Mouse (Mus musculus) kidney, postnatal 0 days (tissue): ENCODE measurements around the gene Myo5c. TPM values are rescaled to one million over a fixed set of nuclear protein-coding genes. Genes with fewer than 3 reads are reported as not detected.

Experiments used
- ATAC-seq: fragments of 200-750 bp; cut with Nextera tagmentation; replicated peaks from 2 replicates; pipeline ENCODE4 v1.8.0; 2017; ENCODE audit warnings: low read depth, moderate number of reproducible peaks, moderate TSS enrichment, moderate library complexity; ENCODE audit not compliant: low FRiP score
- DNase-seq: peaks from one replicate; pipeline ENCODE4 v3.0.0-alpha.2; 2016; ENCODE audit warnings: low spot score
- H3K27ac ChIP-seq: fragments of 300-500 bp; sonication (generic); 2 replicates; pipeline ENCODE4 v1.5.1; 2014; ENCODE audit warnings: mild to moderate bottlenecking
- H3K27me3 ChIP-seq: fragments of 300-500 bp; sonication (generic); 2 replicates; pipeline ENCODE4 v1.6.1; 2014; ENCODE audit warnings: low read length, mixed read lengths; ENCODE audit not compliant: insufficient read depth
- H3K36me3 ChIP-seq: fragments of 300-500 bp; sonication (generic); 2 replicates; pipeline ENCODE4 v1.6.1; 2014; ENCODE audit warnings: low read length, mixed read lengths; ENCODE audit not compliant: insufficient read depth
- H3K4me1 ChIP-seq: fragments of 300-500 bp; sonication (generic); replicated peaks from 2 replicates; pipeline ENCODE4 v1.6.1; 2014; ENCODE audit warnings: antibody characterized with exemption, low read length, mixed read lengths; ENCODE audit not compliant: insufficient read depth
- H3K4me2 ChIP-seq: fragments of 300-500 bp; sonication (generic); 2 replicates; pipeline ENCODE4 v1.6.1; 2014; ENCODE audit warnings: mild to moderate bottlenecking, low read length, moderate library complexity, mixed read lengths
- H3K4me3 ChIP-seq: fragments of 300-500 bp; sonication (generic); replicated peaks from 2 replicates; pipeline ENCODE4 v1.5.1; 2014; ENCODE audit warnings: low read depth, low read length
- H3K9ac ChIP-seq: fragments of 300-500 bp; sonication (generic); 2 replicates; pipeline ENCODE4 v1.6.1; 2014; ENCODE audit warnings: low read depth, low read length
- H3K9me3 ChIP-seq: fragments of 300-500 bp; sonication (generic); replicated peaks from 2 replicates; pipeline ENCODE4 v1.6.1; 2016; ENCODE audit warnings: low read length, inconsistent platforms, mixed read lengths
- CTCF ChIP-seq: IDR thresholded peaks from 2 replicates; pipeline ENCODE4 v1.5.1; 2016; ENCODE audit warnings: antibody characterized with exemption, low read depth, mild to moderate bottlenecking, moderate library complexity
- WGBS: fragments of 180-500 bp; shearing (Covaris S2); extraction: QIAGEN DNeasy Blood & Tissue Kit; methylation state at CpG from one replicate; pipeline ENCODE4 v1.1.7; 2014; 5-methylcytosine and 5-hydroxymethylcytosine counted together
- polyA plus RNA-seq: library from polyadenylated mRNA; unstranded; fragments of >200 nt; fragmentation: Nextera tagmentation; extraction: Ambion mirVana; gene quantifications from 2 replicates; pipeline ENCODE4 v1.2.1, GENCODE M21; 2015

Myo5c gene
- polyA plus RNA-seq, 1 experiment from 2014 or later, result 2.4 TPM

- no peaks in the 10 kb centered on the region for H3K4me1 ChIP-seq
- TF ChIP-seq CTCF, result no peak
- H3K4me3 ChIP-seq, result no peak overlapping the region
- DNase-seq (no peak), ATAC-seq (no peak)
- H3K9ac ChIP-seq, result no peak overlapping the region
- H3K9me3 ChIP-seq, result no peaks in the 10 kb centered on the region
- WGBS, result 85% methylated on average over 8 of the region's 8 CpGs
- no peaks in the 10 kb centered on the region for H3K27me3 ChIP-seq
- no peak overlapping the region for H3K4me2 ChIP-seq
- no peak overlapping the region for H3K27ac ChIP-seq
- no peaks in the 10 kb centered on the region for H3K36me3 ChIP-seq
These were observed 39.7 kb downstream of the Myo5c start for GRCm38 (mm10) chr9:75271539-75271938.

GRCm38 (mm10) chr9:75273646-75274045 is 41.8 kb downstream of the Myo5c start:
- 54% methylated on average over 6 of the region's 6 CpGs for WGBS
- no peak overlapping the region for H3K4me2 ChIP-seq
- H3K27ac ChIP-seq, result no peak overlapping the region
- no peaks in the 10 kb centered on the region for H3K27me3 ChIP-seq
- ATAC-seq, result no peak
- no peak overlapping the region for H3K9ac ChIP-seq
- H3K9me3 ChIP-seq, result no peaks in the 10 kb centered on the region
- TF ChIP-seq CTCF, result no peak
- H3K36me3 ChIP-seq, result no peaks in the 10 kb centered on the region
- DNase-seq, result no peak
- H3K4me3 ChIP-seq, result no peak overlapping the region
- no peaks in the 10 kb centered on the region for H3K4me1 ChIP-seq

GRCm38 (mm10) chr9:75274486-75274885 is 42.7 kb downstream of the Myo5c start:
- Histone ChIP-seq H3K4me1 (no peaks in the 10 kb centered on the region), H3K4me3 (no peak overlapping the region), H3K27ac (no peak overlapping the region), H3K36me3 (no peaks in the 10 kb centered on the region), H3K9me3 (no peaks in the 10 kb centered on the region), H3K27me3 (no peaks in the 10 kb centered on the region), H3K9ac (no peak overlapping the region), H3K4me2 (no peak overlapping the region)
- 95% methylated on average over 5 of the region's 5 CpGs for WGBS
- no peak for TF ChIP-seq CTCF
- DNase-seq (no peak), ATAC-seq (no peak)

- Histone ChIP-seq H3K27me3 (no peaks in the 10 kb centered on the region), H3K4me1 (no peaks in the 10 kb centered on the region), H3K9ac (no peak overlapping the region), H3K27ac (no peak overlapping the region), H3K9me3 (no peaks in the 10 kb centered on the region), H3K4me3 (no peak overlapping the region), H3K4me2 (no peak overlapping the region), H3K36me3 (no peaks in the 10 kb centered on the region)
- DNase-seq (no peak), ATAC-seq (no peak)
- TF ChIP-seq CTCF, result 0 out of 2 replicates have a peak, but pooled peaks have one; percentile 3
- WGBS, result 95% methylated on average over 9 of the region's 9 CpGs
These were observed 43.2 kb downstream of the Myo5c start for GRCm38 (mm10) chr9:75275051-75275450.

- 55% methylated on average over 5 of the region's 5 CpGs for WGBS
- no peak overlapping the region for H3K4me2 ChIP-seq
- ATAC-seq (no peak), DNase-seq (peak; percentile 42)
- no peak overlapping the region for H3K4me3 ChIP-seq
- peak; percentile 74 for TF ChIP-seq CTCF
- no peaks in the 10 kb centered on the region for H3K4me1 ChIP-seq
- no peak overlapping the region for H3K9ac ChIP-seq
- H3K27ac ChIP-seq, result no peak overlapping the region
- H3K27me3 ChIP-seq, result no peaks in the 10 kb centered on the region
- no peaks in the 10 kb centered on the region for H3K9me3 ChIP-seq
- H3K36me3 ChIP-seq, result no peaks in the 10 kb centered on the region
These were observed 49.0 kb downstream of the Myo5c start for GRCm38 (mm10) chr9:75280814-75281213.

GRCm38 (mm10) chr9:75282179-75282578 is 50.4 kb downstream of the Myo5c start:
- 86% methylated on average over 2 of the region's 2 CpGs for WGBS
- Histone ChIP-seq H3K9me3 (no peaks in the 10 kb centered on the region), H3K27ac (no peak overlapping the region), H3K36me3 (no peaks in the 10 kb centered on the region), H3K27me3 (no peaks in the 10 kb centered on the region), H3K4me1 (no peaks in the 10 kb centered on the region), H3K4me2 (no peak overlapping the region), H3K4me3 (no peak overlapping the region), H3K9ac (no peak overlapping the region)
- TF ChIP-seq CTCF, result no peak
- ATAC-seq (no peak), DNase-seq (no peak)

GRCm38 (mm10) chr9:75282830-75283229 is 51.0 kb downstream of the Myo5c start:
- Histone ChIP-seq H3K36me3 (no peaks in the 10 kb centered on the region), H3K9ac (no peak overlapping the region), H3K4me1 (no peaks in the 10 kb centered on the region), H3K9me3 (no peaks in the 10 kb centered on the region), H3K27ac (no peak overlapping the region), H3K4me2 (no peak overlapping the region), H3K27me3 (no peaks in the 10 kb centered on the region), H3K4me3 (no peak overlapping the region)
- TF ChIP-seq CTCF, result peak; percentile 83
- DNase-seq, result peak; percentile 79
- 11% methylated on average over 3 of the region's 3 CpGs for WGBS
- ATAC-seq, result no peak
